Mouse (Mus musculus) left cerebral cortex, adult 8-10 months (tissue): ENCODE data around the gene Rhobtb1. TPM values are rescaled to one million over a fixed set of nuclear protein-coding genes. Genes with fewer than 3 reads are reported as not detected.

Experiments used
- DNase-seq, 2 experiments: peaks; one replicate each; pipeline ENCODE4 v3.0.0; 2022; ENCODE audit warnings: low spot score in 2 of 2
- total RNA-seq, 4 experiments: library from RNA; stranded (reverse); gene quantifications; 2 replicates each; pipeline ENCODE4 v1.2.4; 2022

Gene Rhobtb1
- total RNA-seq: 1 to 10 TPM; 5.7 to 9.0 (median 6.8) TPM

GRCm38 (mm10) chr10:69151045-69151444 lies at the start of gene Rhobtb1:
Gene Rhobtb1 (plus strand): TSS chr10:69151434.
- no peak for DNase-seq

- peak in 1 of 2 experiments; percentile 39 for DNase-seq
Observed at GRCm38 (mm10) chr10:69101988-69102387, 49.2 kb upstream of the Rhobtb1 start.

- no peak for DNase-seq
Observed at GRCm38 (mm10) chr10:69104143-69104882, 46.9 kb upstream of the Rhobtb1 start.

- DNase-seq: no peak
Observed at GRCm38 (mm10) chr10:69104883-69105225, 46.4 kb upstream of the Rhobtb1 start.

GRCm38 (mm10) chr10:69106796-69107195 lies 44.4 kb upstream of the Rhobtb1 start:
- DNase-seq: no peak

GRCm38 (mm10) chr10:69107253-69107652 lies 44.0 kb upstream of the Rhobtb1 start:
- DNase-seq: no peak

GRCm38 (mm10) chr10:69114384-69114783 lies 36.9 kb upstream of the Rhobtb1 start:
- no peak for DNase-seq

GRCm38 (mm10) chr10:69117996-69118395 lies 33.2 kb upstream of the Rhobtb1 start:
- DNase-seq: no peak

GRCm38 (mm10) chr10:69118893-69119292 lies 32.3 kb upstream of the Rhobtb1 start:
- DNase-seq: no peak

- no peak for DNase-seq
Observed at GRCm38 (mm10) chr10:69119456-69119855, 31.8 kb upstream of the Rhobtb1 start.

- DNase-seq: no peak
Observed at GRCm38 (mm10) chr10:69126546-69126945, 24.7 kb upstream of the Rhobtb1 start.

GRCm38 (mm10) chr10:69128531-69128930 lies 22.7 kb upstream of the Rhobtb1 start:
- DNase-seq: no peak

- no peak for DNase-seq
Observed at GRCm38 (mm10) chr10:69130613-69131012, 20.6 kb upstream of the Rhobtb1 start.

- DNase-seq: no peak
Observed at GRCm38 (mm10) chr10:69134356-69134755, 16.9 kb upstream of the Rhobtb1 start.

GRCm38 (mm10) chr10:69136241-69136828 lies 14.9 kb upstream of the Rhobtb1 start:
- DNase-seq: no peak

- no peak for DNase-seq
Observed at GRCm38 (mm10) chr10:69149252-69149651, 2.0 kb upstream of the Rhobtb1 start.

- DNase-seq: no peak
Observed at GRCm38 (mm10) chr10:69152971-69153370, 1.7 kb downstream of the Rhobtb1 start.

GRCm38 (mm10) chr10:69155428-69156175 lies 4.4 kb downstream of the Rhobtb1 start:
- no peak for DNase-seq

- no peak for DNase-seq
Observed at GRCm38 (mm10) chr10:69156462-69156861, 5.2 kb downstream of the Rhobtb1 start.

GRCm38 (mm10) chr10:69157471-69157870 lies 6.2 kb downstream of the Rhobtb1 start:
- DNase-seq: no peak

- no peak for DNase-seq
Observed at GRCm38 (mm10) chr10:69160877-69161276, 9.6 kb downstream of the Rhobtb1 start.

GRCm38 (mm10) chr10:69161503-69161902 lies 10.3 kb downstream of the Rhobtb1 start:
- DNase-seq: no peak
